Mouse (Mus musculus) embryonic fibroblast, embryonic 13.5 days (primary cell): ENCODE measurements at regions not wholly inside any gene's neighbourhood (a gene's known extent, or its start where the extent isn't known, plus 50 kb on each side); places are given as distances from the start of the nearest gene placed in this dataset.

Experiments
- H3K27ac ChIP-seq: 2 replicates; pipeline ENCODE4 v1.5.1; 2012; ENCODE audit warnings: low read length, control low read depth, inconsistent platforms; ENCODE audit not compliant: insufficient read depth
- H3K4me1 ChIP-seq: 2 replicates; pipeline ENCODE4 v1.6.1; 2011; ENCODE audit warnings: low read length; ENCODE audit not compliant: control insufficient read depth, insufficient read depth
- H3K4me3 ChIP-seq: 2 replicates; pipeline ENCODE4 v1.5.1; 2011; ENCODE audit warnings: mild to moderate bottlenecking, control low read depth, low read length; ENCODE audit not compliant: insufficient read depth
- CTCF ChIP-seq: IDR thresholded peaks from 2 replicates; pipeline ENCODE4 v1.5.1; 2011; ENCODE audit warnings: mild to moderate bottlenecking, control low read depth, low read length, moderate library complexity, borderline replicate concordance; ENCODE audit not compliant: insufficient read depth
- POLR2A ChIP-seq: IDR thresholded peaks from 2 replicates; pipeline ENCODE4 v1.6.1; 2011; ENCODE audit warnings: low read depth, mild to moderate bottlenecking, control low read depth, low read length, moderate library complexity

DNA sequence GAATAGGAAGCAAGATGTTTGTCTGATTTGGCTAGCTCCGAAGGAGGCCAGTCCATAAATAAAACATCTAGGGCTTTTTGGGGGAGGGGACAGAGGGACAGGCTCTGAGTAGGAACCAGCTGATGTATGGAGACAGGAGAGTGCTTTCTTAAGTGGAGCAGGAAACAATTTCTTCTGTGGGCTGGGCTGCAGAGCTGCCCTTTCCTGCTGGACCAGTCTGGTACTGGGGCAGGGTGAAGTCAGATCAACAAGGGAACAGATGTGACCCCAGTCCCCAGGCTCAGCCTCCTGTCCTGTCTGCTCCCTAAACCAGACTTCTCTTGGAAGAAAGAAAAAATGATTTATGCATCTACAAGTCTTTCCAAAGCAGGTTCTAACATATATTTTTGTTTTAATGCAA, 633.6 kb downstream of the Dhx35 start:
- H3K4me1 ChIP-seq: no peaks in the 10 kb centered on the region
- H3K4me3 ChIP-seq: no peak overlapping the region
- H3K27ac ChIP-seq: no peak overlapping the region
- no peak for TF ChIP-seq CTCF
- no peak for TF ChIP-seq POLR2A

DNA sequence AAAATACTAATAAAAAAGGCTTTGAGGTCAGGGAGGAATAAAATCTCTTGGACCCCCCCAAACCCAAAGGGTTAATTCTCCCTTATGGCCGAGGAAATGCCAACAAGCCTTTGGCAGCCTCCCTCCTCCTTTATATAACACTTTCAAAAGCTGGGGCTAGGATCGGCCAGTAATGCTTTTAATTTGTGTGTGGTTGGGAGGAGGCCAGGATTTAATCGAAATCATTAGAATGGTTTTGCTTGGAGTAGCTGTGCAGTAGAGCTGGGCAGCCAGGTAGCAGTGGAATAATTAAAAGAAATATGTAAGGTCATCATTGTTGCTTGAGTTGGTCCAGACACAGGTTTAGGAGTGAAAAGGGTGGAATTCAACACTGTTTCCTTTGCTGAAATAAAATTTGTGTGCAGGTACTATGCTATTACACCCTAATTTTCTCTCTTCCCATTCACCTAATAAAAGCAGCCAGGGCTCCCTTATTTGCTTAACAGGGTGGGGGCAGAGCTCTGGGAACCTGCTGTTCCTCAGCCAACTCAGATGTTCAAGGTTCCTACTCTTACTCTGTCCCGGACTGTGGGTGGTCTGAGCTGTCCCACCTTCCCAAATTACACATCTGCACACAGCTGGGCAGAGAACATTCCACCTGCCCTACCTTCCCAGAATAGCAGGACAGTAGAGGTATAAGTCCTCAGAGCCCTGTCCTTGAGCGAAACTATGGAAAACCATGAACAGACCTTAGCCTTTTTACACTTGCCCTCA, 636.1 kb downstream of the Dhx35 start:
- no peak for TF ChIP-seq POLR2A
- no peak overlapping the region for H3K27ac ChIP-seq
- no peaks in the 10 kb centered on the region for H3K4me1 ChIP-seq
- no peak overlapping the region for H3K4me3 ChIP-seq

DNA sequence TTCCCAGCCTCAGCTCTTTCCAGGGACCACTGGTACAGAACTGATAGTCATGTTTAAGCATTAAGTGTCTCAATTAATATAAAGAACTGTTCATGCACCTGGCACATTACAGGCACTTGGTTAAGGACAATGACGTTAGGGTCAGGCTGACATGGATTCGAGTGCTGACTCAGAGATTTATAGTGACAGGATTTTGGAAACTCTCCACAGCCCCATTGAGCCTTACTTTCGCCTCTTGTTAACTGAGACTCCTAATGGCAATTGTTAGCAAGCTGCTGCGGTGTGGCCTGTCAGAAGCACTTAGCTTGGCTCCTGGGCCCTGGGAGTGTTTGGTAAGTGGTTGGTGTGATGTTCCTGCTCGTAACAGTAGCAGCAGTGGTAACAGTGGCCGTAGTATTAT, 644.4 kb downstream of the Dhx35 start:
- no peak overlapping the region for H3K27ac ChIP-seq
- no peak for TF ChIP-seq POLR2A
- no peak for TF ChIP-seq CTCF
- H3K4me1 ChIP-seq: no peaks in the 10 kb centered on the region
- H3K4me3 ChIP-seq: no peak overlapping the region

DNA sequence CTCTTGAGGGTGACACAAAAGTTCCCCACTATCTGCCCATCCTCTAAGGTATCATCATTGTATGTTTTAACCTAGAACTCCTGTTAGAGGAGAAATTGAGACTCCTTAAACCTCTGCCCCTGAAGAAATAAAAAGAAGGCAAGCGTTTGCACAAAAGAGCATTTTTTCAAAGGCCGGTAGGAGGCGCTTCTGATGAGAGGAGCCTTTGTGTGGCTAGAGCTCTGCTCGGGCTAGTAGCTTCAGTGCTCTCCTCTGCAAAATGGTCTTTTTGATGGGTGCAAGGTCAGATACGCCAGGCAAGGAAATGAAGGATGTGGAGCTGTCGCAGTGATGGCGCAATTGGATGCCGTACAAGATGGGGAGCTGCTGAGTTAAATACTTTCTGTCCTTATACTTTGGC, 649.0 kb downstream of the Dhx35 start:
- no peaks in the 10 kb centered on the region for H3K4me1 ChIP-seq
- no peak overlapping the region for H3K4me3 ChIP-seq
- TF ChIP-seq CTCF: no peak
- TF ChIP-seq POLR2A: no peak
- H3K27ac ChIP-seq: no peak overlapping the region

DNA sequence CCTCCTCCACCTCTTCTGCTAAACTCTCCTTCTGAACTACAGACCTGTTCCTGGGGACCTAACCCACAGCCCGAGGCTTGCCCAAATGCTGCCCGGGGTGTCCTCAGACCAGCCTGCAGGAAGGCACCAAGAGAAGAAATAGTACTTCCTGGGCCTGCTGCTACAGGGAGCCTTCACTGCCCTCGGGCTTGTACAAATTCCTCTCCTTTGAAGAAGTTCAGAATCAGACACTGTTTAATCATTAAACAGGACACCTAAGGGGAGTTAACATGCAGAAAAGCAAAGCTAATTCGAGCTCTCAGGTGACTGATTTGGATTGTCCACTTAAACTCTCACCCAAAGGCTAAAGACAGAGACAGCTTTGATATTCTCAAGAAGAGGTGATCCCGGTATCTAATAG, 651.8 kb downstream of the Dhx35 start:
- no peak overlapping the region for H3K4me3 ChIP-seq
- no peak overlapping the region for H3K27ac ChIP-seq
- TF ChIP-seq CTCF (no peak), POLR2A (no peak)
- H3K4me1 ChIP-seq: no peaks in the 10 kb centered on the region

DNA sequence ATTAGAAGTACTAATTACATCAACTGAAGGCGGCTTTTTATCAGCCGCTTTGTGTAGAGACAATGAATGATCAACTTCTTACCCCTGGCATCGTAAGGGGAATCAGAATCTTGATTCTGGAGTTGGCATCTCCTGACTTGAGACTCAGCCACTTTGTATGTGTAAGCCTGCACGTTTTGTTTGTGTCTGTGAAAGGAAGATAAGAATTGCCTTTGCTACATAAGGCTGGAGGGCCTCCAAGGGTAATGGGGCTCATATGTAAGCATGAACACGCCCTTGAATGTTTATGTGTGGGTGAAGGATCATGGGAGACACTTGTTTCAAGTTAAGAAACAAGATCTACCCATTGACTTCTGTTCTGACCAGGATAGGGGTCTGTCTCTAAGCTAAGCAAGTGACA, 652.3 kb downstream of the Dhx35 start:
- no peak overlapping the region for H3K4me3 ChIP-seq
- no peak overlapping the region for H3K27ac ChIP-seq
- no peak for TF ChIP-seq POLR2A
- TF ChIP-seq CTCF: no peak
- H3K4me1 ChIP-seq: no peaks in the 10 kb centered on the region

DNA sequence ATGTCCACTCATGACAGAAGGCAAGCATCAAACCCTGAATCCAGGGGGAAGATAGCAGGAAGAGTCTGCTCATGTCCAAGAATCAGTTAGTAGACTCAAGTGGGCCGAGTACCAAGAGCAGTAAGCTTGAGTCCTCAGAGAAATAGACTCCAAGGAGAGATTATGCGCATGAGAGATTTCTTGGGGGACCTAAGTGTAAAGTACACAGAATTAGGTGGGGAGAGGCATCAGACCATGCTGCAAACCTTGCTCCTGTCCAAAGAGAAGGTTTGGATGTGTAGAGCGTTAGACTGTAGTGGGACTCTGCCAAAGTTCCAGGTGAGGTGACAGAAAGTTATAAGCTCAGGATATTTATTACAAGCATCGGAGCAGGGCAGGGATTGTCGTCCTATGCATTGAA, 654.4 kb downstream of the Dhx35 start:
- Histone ChIP-seq H3K4me1 (no peaks in the 10 kb centered on the region), H3K27ac (no peak overlapping the region), H3K4me3 (no peak overlapping the region)
- no peak for TF ChIP-seq CTCF
- TF ChIP-seq POLR2A: no peak

DNA sequence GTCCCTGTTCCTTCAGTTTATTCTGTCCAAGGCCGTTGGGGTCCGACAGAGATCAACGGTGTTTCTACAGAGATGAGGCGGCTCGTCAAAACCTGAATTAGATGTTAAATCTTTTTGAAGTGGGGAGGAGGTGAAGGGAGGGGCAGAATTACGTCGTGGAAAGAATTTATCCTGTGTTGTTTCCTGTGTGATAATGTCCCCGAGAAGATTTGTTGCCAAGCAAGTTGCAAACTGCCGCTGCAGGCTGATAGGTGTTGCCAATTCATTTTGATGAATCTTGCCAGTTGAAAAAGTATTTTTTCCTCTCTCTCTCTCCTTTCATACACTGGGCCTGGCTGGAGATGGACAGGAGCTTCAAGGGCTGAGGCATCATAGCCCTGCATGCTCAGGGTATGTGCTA, 656.8 kb downstream of the Dhx35 start:
- no peaks in the 10 kb centered on the region for H3K4me1 ChIP-seq
- no peak overlapping the region for H3K27ac ChIP-seq
- TF ChIP-seq POLR2A (no peak), CTCF (no peak)
- H3K4me3 ChIP-seq: no peak overlapping the region

DNA sequence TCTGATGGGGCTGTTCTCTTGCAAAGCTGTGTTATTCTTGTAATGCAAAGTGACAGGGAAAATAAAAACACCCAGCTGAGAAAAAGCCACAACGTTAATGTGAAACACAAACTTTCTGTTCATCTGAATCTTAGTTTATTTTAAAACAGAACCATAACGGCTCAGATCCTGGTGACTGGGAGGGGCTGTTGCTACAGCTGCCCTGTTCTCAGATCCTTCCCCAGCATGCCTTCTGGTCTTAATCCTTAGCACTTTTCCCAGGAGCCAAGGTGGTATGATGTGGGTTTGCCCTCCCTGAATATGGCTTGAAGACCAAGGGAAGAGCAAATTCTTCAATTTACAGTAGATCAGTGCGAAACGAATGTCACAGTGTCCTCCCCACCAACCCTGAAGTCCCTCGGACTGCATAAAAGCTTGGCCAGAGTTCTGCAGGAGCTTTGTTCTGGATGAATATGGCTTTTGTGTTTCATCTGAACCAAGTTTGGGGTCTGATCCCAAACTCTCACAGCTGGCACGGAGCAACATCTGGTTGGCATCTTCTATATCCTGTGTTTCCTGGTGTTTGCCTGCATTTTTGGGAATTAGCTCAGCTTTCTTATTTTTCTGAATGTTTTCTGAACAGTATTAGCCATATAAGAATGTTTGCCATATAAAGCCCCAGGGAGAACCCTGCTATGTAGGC, 686.9 kb downstream of the Dhx35 start:
- Histone ChIP-seq H3K4me1 (no peaks in the 10 kb centered on the region), H3K27ac (no peak overlapping the region), H3K4me3 (no peak overlapping the region)
- no peak for TF ChIP-seq POLR2A
- no peak for TF ChIP-seq CTCF

DNA sequence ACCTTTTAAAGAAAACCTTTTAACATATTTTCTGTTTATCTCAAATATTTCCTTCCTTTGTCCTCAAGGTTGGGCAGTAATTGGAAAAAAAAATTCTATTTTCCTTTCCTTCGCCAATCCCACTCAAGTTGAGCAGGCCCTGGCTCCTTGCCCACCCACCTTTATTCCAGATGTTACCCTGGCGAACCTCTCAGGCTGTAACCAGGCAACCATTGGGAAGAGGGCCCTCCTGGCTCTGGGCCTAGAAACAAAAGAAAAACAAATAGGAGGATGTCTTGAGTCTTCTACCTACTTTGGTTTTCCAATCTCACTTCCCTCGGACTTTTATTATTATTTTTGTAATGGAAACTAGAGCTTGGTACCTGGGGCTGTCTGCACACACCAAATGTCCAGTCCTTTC, 696.5 kb downstream of the Dhx35 start:
- TF ChIP-seq CTCF (no peak), POLR2A (no peak)
- H3K27ac ChIP-seq: no peak overlapping the region
- no peak overlapping the region for H3K4me3 ChIP-seq
- no peaks in the 10 kb centered on the region for H3K4me1 ChIP-seq

DNA sequence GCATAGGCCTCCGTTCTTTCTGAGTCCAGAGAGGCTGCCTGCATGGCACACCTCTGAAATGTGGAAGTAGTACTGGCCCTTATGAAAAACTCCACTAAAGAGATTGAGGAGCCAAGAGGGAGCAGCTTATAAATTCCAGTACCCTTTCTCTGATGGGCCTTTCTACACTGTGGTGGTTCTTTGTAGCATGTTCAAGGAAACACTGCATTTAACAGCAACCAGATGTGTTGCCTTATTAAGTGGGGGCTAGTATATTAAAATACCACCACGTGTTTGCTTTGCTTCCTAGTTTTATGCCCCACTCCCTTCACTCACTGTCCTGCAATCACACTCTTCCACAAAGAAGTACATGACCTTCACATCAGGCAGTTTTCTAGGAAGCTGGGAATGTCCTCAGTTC, 704.1 kb downstream of the Dhx35 start:
- H3K4me3 ChIP-seq: no peak overlapping the region
- TF ChIP-seq POLR2A (no peak), CTCF (no peak)
- no peaks in the 10 kb centered on the region for H3K4me1 ChIP-seq
- no peak overlapping the region for H3K27ac ChIP-seq
